Comparison of ENCODE assay signal across 8 mouse cellular contexts in the genomic region with DNA sequence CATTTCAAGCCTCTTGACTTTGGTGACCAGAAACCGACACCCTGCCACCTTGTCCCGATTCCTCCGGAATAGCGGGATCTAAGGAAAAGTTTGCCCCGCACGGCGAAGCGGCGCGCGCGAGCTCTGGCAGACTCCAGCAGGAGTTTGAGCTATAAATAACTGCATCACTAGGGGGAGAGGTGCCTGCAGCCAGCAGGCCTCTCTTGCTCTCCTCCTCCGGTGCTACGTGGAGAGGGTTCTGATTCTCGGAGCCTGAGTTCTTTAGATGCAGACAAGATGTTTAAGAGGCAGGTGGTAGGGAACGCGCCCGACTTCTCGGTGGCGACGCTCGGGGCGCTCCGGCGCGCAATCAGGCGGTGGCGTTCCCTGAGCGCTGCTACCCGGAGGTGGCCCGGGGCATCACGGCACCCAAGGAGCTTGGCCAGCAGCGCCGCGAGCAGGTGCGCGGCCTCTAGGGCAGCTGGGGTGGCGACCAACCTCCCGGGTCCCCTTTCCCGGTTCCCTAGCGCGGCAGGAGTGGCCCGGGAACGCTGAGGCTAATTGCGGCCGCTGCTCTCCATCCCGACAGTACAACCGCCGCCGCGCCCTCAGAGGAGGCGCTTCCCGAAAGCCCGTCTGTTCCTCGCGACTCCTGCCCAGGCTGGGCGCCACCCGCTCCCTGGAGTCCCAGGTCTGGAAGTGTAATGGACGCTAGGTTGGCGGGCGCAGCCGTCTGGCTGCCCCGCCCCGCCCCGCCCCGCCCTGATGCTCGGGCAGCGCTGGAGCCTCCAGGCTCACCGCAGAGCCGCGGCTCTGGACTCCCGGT. TPM values are rescaled to one million over a fixed set of nuclear protein-coding genes. Genes with fewer than 3 reads are reported as not detected.
DNase-seq lines count a peak whose midpoint lies in the region; ATAC-seq and TF ChIP-seq lines count a peak whose summit lies in the region.

No protein-coding gene starts in this region.

- H3K36me3 ChIP-seq in embryonic facial prominence, embryonic 14.5 days (ENCODE audit: control insufficient read depth, insufficient read depth, low read length) = no peaks in the 10 kb centered on the region
- no peaks in the 10 kb centered on the region for H3K36me3 ChIP-seq in heart, adult 2 months (ENCODE audit: control insufficient read depth, insufficient read depth, low read length)
- no peaks in the 10 kb centered on the region for H3K36me3 ChIP-seq in limb, embryonic 14.5 days (ENCODE audit: control insufficient read depth, insufficient read depth, low read length)
- no peaks in the 10 kb centered on the region for H3K36me3 ChIP-seq in midbrain, embryonic 13.5 days
- no peaks in the 10 kb centered on the region for H3K36me3 ChIP-seq in stomach, embryonic 14.5 days (ENCODE audit: control insufficient read depth, insufficient read depth, low read length)

- no peaks in the 10 kb centered on the region for H3K27me3 ChIP-seq in embryonic facial prominence, embryonic 14.5 days (replicated peaks; ENCODE audit: control insufficient read depth, insufficient read depth, low read length)
- no peaks in the 10 kb centered on the region for H3K27me3 ChIP-seq in heart, adult 2 months (ENCODE audit: control insufficient read depth, insufficient read depth, low read length)
- no peaks in the 10 kb centered on the region for H3K27me3 ChIP-seq in limb, embryonic 14.5 days (ENCODE audit: control insufficient read depth, insufficient read depth, low read length)
- peaks cover 7% of the 10 kb centered on the region for H3K27me3 ChIP-seq in midbrain, embryonic 13.5 days
- no peaks in the 10 kb centered on the region for H3K27me3 ChIP-seq in stomach, embryonic 14.5 days (ENCODE audit: control insufficient read depth, insufficient read depth, low read length)

- no peaks in the 10 kb centered on the region for H3K79me2 ChIP-seq in heart, adult 2 months (replicated peaks; ENCODE audit: control insufficient read depth, insufficient read depth, low read length)

- no peaks in the 10 kb centered on the region for H3K9me3 ChIP-seq in embryonic facial prominence, embryonic 14.5 days (ENCODE audit: control insufficient read depth, low read length)
- no peaks in the 10 kb centered on the region for H3K9me3 ChIP-seq in limb, embryonic 14.5 days (ENCODE audit: control insufficient read depth, low read length)
- H3K9me3 ChIP-seq in midbrain, embryonic 13.5 days = no peaks in the 10 kb centered on the region
- H3K9me3 ChIP-seq in stomach, embryonic 14.5 days (ENCODE audit: control insufficient read depth, low read depth, low read length) = no peaks in the 10 kb centered on the region

- TF ChIP-seq EP300 in heart, adult 2 months (IDR thresholded peaks at IDR 0.05; ENCODE audit: insufficient read depth, low read depth, low read length) = no peak

- peak overlapping the region; percentile 95 for H3K27ac ChIP-seq in embryonic facial prominence, embryonic 14.5 days (replicated peaks; ENCODE audit: low read depth, low read length)
- peak overlapping the region; percentile 73 for H3K27ac ChIP-seq in heart, adult 2 months
- peak overlapping the region; percentile 96 for H3K27ac ChIP-seq in limb, embryonic 14.5 days (replicated peaks; ENCODE audit: low read depth, low read length)
- peak overlapping the region; percentile 96 for H3K27ac ChIP-seq in midbrain, embryonic 13.5 days
- peak overlapping the region; percentile 85 for H3K27ac ChIP-seq in stomach, embryonic 14.5 days (ENCODE audit: low read length)

- intact Hi-C loops in heart, adult 2 months (cut with DNase I) = no loop called here

- peak; percentile 54 for TF ChIP-seq CTCF in heart, adult 2 months (IDR thresholded peaks at IDR 0.05)

- peak overlapping the region; percentile 88 for H3K4me3 ChIP-seq in embryonic facial prominence, embryonic 14.5 days (ENCODE audit: low read depth, low read length)
- peak overlapping the region; percentile 71 for H3K4me3 ChIP-seq in heart, adult 2 months
- peak overlapping the region; percentile 82 for H3K4me3 ChIP-seq in limb, embryonic 14.5 days (replicated peaks; ENCODE audit: low read length)
- H3K4me3 ChIP-seq in midbrain, embryonic 13.5 days (replicated peaks) = peak overlapping the region; percentile 77
- peak overlapping the region; percentile 80 for H3K4me3 ChIP-seq in stomach, embryonic 14.5 days (ENCODE audit: low read depth, low read length)

- 0 out of 2 replicates have a peak, but pooled peaks have one; percentile 15 for TF ChIP-seq POLR2A in heart, adult 2 months (IDR thresholded peaks at IDR 0.05; ENCODE audit: insufficient read depth, low read depth, low read length)
- 0 out of 2 replicates have a peak, but pooled peaks have one; percentile 32 for TF ChIP-seq POLR2A in limb, embryonic 14.5 days (IDR thresholded peaks at IDR 0.05; ENCODE audit: borderline replicate concordance, extremely low read depth, insufficient read depth, insufficient read length)

- 0% methylated on average over 45 of the region's 72 CpGs for WGBS in embryonic facial prominence, embryonic 14.5 days
- WGBS in heart, adult 2 months = under 1% methylated on average over 69 of the region's 72 CpGs
- under 1% methylated on average over 67 of the region's 72 CpGs for WGBS in limb, embryonic 14.5 days
- under 1% methylated on average over 56 of the region's 72 CpGs for WGBS in midbrain, embryonic 13.5 days
- WGBS in stomach, embryonic 14.5 days = under 1% methylated on average over 72 of the region's 72 CpGs

- DNase-seq in left cerebral cortex, adult 18-20 months (ENCODE audit: low spot score in 2 of 2) = peak; percentile 50 to 64
- DNase-seq in left cerebral cortex, adult 11 months (ENCODE audit: low spot score) = no peak
- DNase-seq in embryonic facial prominence, embryonic 14.5 days (ENCODE audit: low spot score) = peak; percentile 91
- DNase-seq in heart, adult 2 months = peak; percentile 64 to 70
- DNase-seq in kidney, adult 18-20 months = peak; percentile 50
- peak; percentile 81 for DNase-seq in limb, embryonic 14.5 days (ENCODE audit: low spot score)

- peak overlapping the region; percentile 88 for H3K9ac ChIP-seq in embryonic facial prominence, embryonic 14.5 days (ENCODE audit: low read depth, low read length)
- peak overlapping the region; percentile 66 for H3K9ac ChIP-seq in heart, adult 2 months (ENCODE audit: low read depth, low read length)
- peak overlapping the region; percentile 82 for H3K9ac ChIP-seq in limb, embryonic 14.5 days (ENCODE audit: low read depth, low read length, severe bottlenecking)
- peak overlapping the region; percentile 91 for H3K9ac ChIP-seq in midbrain, embryonic 13.5 days (replicated peaks)
- peak overlapping the region; percentile 55 for H3K9ac ChIP-seq in stomach, embryonic 14.5 days (replicated peaks; ENCODE audit: low read depth, low read length)

- H3K4me2 ChIP-seq in embryonic facial prominence, embryonic 14.5 days (ENCODE audit: low read depth, low read length) = peak overlapping the region; percentile 83
- peak overlapping the region; percentile 76 for H3K4me2 ChIP-seq in limb, embryonic 14.5 days (replicated peaks; ENCODE audit: low read depth, low read length, severe bottlenecking)
- H3K4me2 ChIP-seq in midbrain, embryonic 13.5 days (replicated peaks) = peak overlapping the region; percentile 78
- peak overlapping the region; percentile 88 for H3K4me2 ChIP-seq in stomach, embryonic 14.5 days (replicated peaks; ENCODE audit: low read depth, low read length)

- H3K4me1 ChIP-seq in embryonic facial prominence, embryonic 14.5 days (ENCODE audit: control insufficient read depth, insufficient read depth, low read length) = 0 out of 2 replicates have a peak, but pooled peaks cover 6% of the 10 kb centered on the region
- H3K4me1 ChIP-seq in heart, adult 2 months (ENCODE audit: control insufficient read depth, insufficient read depth, low read length) = peaks cover 1% of the 10 kb centered on the region; the same call in 1 of the 2 replicates
- H3K4me1 ChIP-seq in limb, embryonic 14.5 days (ENCODE audit: control insufficient read depth, insufficient read depth, low read length) = peaks cover 4% of the 10 kb centered on the region; the same call in 1 of the 2 replicates
- H3K4me1 ChIP-seq in midbrain, embryonic 13.5 days (replicated peaks) = peaks cover 7% of the 10 kb centered on the region
- no peaks in the 10 kb centered on the region; the same call in 1 of the 2 replicates for H3K4me1 ChIP-seq in stomach, embryonic 14.5 days (ENCODE audit: control insufficient read depth, insufficient read depth, low read length)

- peak; percentile 20 for ATAC-seq in embryonic facial prominence, embryonic 14.5 days (ENCODE audit: low read depth)
- ATAC-seq in limb, embryonic 14.5 days (ENCODE audit: low FRiP score, low read depth) = no peak
- ATAC-seq in midbrain, embryonic 13.5 days = peak; percentile 48
- peak; percentile 30; the same call in 1 of the 2 replicates for ATAC-seq in stomach, embryonic 14.5 days (ENCODE audit: insufficient number of reproducible peaks, insufficient read depth, low FRiP score, low read depth)

RNA-seq across cellular contexts. Expression of a gene that starts 2.1 kb away (rescaled TPM):
- total RNA-seq in left cerebral cortex, adult 18-20 months (2021) = 10 to 100 TPM; 76.5 to 82.0 TPM
- polyA plus RNA-seq in embryonic facial prominence, embryonic 14.5 days (2014; fragmentation: Nextera tagmentation; extraction: Ambion mirVana) = 30.9 and 35.9 TPM in 2 replicates
- 1 to 10 TPM; 6.4 to 6.9 TPM for total RNA-seq in heart, adult 2 months (2021)
- 1.2 and 3.5 TPM in 2 replicates for polyA plus RNA-seq in heart, adult 2 months (2012; rRNA removed)
- polyA plus RNA-seq in limb, embryonic 14.5 days (2012; rRNA removed) = 19.9 and 21.2 TPM in 2 replicates
- polyA plus RNA-seq in limb, embryonic 14.5 days (2014; fragmentation: Nextera tagmentation; extraction: Ambion mirVana) = 35.9 and 48.7 TPM in 2 replicates
- 61.2 and 69.2 TPM in 2 replicates for polyA plus RNA-seq in midbrain, embryonic 13.5 days (2015; fragmentation: Nextera tagmentation; extraction: Ambion mirVana)
- polyA plus RNA-seq in stomach, embryonic 14.5 days (2014; fragmentation: Nextera tagmentation; extraction: Ambion mirVana) = 28.3 and 32.0 TPM in 2 replicates
